Mouse (Mus musculus) urinary bladder, postnatal 4 days (tissue): ENCODE measurements around the gene Fbxo6.

Experiments used
- DNase-seq, 2 experiments: peaks; one replicate each; pipeline ENCODE4 v3.0.0; 2021 to 2022; ENCODE audit warnings: low spot score in 2 of 2

Fbxo6 gene

DNA sequence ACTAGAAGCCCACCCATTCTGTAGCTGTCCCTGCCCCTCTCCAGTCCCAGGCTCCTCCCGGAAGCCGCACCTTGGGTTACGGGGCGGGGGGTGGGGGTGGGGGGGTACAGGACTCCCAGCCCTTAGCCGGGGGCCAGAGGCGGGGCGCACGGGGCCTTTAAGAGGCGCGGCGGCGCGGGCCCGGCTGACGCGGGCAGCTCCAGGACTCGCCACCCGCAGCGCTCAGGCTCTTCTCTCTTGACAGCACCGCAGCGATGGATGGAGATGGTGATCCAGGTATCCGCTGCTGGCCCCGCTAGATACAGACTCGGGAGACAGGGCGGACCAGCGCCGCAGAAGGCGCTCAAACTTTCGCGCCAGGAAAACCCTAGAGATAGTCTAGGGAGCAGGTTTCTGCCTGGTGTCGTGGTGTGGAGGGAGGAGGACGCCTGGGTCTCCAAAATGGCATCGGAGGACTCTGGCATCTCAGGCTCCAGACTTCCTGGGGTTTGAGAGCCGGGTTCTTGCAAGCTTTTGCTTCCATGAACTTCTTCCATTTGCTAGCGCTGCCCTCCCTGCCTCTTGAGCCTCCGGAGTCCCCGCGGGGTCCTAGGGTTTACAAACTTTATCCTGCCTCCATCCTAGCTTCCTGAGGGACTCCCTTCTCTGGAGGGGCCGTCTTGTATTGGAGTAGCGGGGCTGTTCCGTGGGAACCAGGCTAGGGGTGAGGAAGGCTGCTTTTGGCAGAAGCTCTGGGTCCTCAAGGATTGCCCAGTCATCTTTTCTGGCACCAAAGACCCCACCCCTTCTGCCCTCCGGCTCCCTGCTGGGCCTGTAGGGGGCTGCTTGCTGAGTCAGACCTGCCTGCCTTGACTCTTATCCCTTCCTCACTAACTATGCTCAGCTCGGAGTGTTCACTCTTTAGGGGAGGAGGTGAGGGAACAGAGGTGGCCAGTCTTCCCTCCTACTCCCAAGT lies 8.8 kb upstream of the Fbxo6 start, which contains the start of the genes Fbxo44 and Fbxo2:
Gene Fbxo44 (minus strand): TSS at position 47 of the 955 bp plus-strand sequence.
Gene Fbxo2 (plus strand): TSS at position 186 of the 955 bp plus-strand sequence.
- DNase-seq, result no peak

DNA sequence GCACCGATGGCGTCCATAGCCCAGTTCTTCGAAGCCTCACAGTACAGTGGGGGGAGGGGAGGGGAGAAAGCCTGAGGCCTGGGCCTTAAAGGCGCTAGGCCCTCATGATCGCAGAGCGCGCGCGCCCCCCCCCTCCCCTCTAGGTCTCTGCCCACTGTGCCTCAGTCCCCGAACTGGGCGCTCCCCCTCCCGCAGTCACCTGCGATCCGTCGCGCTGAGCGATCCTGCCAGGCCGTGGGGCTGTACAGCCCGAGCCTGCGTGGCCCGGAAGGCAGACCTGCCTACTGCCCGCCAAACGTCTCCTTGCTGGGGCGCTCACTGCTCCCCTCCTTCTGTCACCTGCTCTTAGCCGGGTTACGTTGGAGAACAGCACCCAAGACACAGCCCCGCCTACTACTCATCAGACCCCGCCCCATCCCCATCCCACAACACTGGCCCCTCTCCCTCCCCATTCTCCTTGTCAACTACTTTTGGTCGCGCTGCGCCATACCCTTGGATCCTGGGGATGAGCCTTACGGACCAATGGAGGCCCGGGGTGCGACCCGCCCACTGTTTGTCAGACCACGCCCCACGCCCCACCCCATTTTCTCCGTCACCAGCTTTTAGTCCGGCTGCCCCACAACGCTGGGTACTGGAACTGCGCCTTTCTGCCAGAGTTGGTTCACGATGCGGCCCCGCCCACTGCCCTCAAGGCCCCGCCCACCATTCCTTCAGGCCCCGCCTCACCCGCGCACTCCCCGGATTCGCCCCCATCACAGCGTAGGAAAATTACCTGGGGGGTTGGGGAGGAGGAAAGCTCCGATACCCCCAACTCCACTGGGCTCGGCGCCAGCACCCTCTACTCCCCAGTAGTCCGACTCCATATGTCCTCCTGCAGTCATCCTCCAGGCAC lies 7.8 kb upstream of the Fbxo6 start:
- peak; percentile 82 to 88 for DNase-seq

DNA sequence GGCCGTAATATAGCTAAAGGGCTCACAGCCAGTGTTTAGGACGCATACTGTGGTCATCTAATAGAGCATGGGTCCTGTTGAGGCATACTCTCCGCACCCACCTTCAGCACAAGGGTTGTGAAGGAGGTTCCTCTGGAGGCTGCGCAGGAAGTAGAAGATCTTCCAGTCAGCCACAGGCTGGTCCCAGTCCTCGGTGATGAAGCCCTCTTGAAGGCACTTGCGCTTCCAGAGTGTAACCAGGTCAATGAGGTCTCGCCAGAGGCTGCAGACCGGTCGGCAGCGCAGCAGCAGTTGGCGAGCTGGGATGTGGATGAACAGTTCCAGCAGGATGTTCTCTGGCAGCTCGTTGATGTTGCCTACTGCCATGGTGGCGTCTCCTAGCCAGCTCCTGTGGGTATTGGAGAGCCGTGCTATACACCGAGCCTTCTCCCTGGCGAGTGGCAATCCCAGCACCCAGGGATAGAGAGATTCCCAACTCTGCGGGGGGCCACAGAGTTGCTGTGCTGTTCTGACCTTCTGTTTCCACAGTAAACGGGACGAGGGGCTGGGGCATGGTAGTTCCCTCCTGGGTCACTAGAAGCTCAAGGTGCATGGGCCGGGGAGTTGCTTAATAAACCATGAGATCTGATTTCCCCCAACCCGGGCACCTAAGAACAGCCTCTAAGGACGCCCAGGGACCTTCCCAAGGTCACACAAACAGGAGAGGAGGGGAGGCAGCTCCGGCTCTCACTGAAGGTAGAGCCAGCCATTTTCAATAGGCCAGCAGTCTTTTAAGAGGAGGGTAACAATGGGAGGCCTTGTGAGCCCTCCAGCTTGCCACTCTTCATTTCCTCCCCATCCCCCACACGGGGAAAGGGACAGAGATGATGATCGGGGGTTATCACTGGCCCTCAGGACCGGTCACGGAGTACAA lies 6.8 kb upstream of the Fbxo6 start:
- DNase-seq, result no peak

DNA sequence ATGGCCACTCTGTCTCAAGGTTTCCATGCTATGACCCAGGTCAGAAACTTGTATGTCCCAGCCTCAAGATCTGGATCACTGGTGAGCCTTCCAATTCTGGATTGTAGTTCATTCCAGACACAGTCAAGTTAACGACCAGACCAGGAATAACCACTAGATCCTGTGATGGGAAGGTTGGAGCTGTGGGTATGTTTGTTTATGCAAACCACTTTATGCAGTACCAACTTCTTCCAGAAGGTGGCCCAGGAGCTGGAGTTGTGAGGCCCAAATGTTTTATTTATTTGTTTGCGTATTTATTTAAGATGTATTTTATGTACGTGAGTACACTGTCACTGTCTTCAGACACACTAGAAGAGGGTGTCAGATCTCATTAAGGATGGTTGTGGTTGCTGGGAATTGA lies 3.0 kb upstream of the Fbxo6 start:
- DNase-seq, result no peak

DNA sequence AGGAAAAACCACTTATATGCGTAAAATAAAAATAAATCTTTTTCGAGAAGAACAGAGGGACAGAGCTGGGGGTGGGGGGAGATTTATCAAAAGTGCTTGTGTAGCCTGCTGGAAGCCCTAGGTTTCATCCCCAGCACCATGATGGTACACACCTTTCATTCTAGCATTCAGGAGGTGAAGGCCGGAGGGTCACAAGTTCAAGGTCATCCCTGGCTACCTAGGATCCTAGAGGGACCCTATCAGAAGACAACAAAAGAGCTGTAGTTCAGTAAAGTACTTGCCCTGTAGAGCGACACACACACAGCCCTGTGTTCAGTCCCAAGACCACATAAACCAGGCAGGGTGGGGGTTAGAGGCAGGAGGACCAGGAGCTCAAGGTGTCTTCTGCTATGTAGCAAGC lies 2.1 kb upstream of the Fbxo6 start:
- DNase-seq, result no peak

DNA sequence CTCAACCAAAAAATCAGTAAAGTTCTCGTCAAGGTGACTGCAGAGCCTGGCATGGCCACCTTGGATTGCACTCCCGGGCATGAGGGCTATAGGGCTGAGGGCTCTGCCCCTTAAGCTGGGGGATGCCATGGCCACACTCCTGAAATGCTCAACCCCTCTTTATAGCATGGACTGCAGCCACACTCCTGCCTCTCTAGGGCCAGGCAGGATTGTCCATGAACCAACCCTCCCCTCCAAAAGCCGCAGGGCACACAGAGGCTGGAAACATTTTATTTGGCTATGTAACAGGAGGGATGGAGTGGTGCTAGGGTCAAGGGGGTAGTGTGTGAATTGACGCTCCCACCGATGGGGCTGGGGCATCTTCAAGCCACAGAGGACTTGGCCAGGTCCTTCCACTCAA lies 607 bp upstream of the Fbxo6 start:
- DNase-seq, result no peak

DNA sequence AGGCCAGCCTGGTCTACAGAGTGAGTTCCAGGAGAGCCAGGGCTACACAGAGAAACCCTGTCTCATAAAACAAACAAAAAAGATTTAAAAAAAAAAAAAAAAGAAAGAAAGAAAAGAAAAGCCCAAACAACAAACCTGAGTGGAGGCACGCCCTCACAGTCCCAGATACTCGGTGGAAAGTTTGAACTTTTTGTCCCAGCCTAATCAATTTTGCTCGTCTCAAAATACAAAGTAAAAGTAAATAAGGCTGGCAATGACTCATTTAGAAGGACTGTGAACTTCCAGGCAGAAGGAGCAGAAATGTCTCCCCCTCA lies 1.0 kb downstream of the Fbxo6 start:
- DNase-seq, result no peak

DNA sequence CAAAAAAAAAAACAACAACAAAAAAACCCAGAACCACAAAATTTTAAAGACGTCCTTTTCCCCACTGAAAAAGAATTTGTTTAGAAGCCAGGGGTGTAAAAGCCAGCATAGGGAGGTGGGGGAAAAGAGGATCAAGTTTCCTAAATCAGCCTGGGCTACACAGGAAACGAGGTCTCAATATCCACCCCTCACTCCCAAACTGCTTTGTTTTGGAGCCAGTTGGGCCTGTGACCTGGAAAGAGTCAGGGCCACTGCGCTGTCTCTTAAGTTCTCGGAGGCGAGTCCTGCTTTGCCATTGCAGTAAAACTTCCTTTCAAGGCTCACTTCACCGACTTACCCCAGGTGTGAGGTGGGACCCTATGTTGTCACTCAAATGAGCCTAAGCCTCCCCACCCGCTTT lies 1.7 kb downstream of the Fbxo6 start:
- no peak for DNase-seq

DNA sequence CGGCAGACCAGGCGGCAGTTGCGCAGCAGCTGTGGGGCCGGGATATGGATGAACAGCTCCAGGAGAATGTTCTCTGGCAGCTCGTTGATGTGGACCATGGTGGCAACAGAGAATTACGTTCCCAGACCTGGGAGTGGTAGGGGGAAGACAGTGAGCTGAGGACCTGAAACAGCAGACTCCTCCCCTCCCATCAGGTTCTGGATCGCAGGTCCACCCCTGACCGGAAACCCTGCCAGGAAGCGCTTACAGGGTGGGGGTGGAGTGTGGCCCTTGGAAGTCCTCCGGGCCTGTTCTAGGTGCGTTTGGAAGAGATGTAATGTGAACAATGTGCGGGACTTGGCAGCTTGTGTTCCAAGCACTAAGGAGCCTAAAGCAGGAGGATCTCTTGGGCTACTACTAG lies 2.4 kb downstream of the Fbxo6 start:
- DNase-seq, result no peak

DNA sequence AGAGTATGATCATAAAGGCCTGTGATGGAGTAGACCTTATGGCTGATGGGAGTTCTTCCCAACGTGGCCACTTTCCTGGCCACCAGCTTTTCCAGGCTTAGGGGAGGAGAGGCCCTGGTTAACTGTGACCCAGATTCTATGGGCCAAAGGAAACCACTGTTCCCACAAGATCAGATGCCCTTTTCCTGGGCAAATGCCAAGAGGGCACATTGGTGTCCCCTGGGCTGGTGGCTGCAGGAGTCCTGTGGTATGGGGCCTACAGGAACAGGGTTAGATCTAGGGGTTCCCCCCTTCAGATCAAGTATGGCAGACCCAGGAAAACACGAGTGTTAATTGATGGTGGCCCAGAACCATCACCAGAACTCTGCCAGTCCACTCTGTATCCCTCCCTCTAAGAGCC lies 4.2 kb downstream of the Fbxo6 start:
- DNase-seq, result no peak

DNA sequence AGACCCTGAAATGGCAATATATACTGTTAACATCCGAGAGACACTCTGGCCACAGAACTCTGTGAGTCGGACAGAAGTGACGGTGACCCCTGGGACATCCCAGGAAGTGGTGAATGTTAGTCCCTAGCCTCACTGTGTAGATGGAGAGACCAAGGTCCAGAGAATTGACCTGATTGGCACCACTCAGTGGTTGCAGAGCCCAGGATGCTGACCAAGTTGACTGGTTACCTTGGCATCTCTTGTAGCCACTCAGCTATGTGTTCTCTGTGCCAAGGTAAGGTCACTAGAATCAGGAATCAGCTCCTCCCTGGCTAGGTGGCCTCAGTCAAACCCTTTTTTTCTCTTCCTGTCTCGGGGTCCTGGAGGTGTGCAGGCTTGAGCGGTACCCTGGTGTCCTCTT lies 8.2 kb downstream of the Fbxo6 start:
- DNase-seq, result no peak

DNA sequence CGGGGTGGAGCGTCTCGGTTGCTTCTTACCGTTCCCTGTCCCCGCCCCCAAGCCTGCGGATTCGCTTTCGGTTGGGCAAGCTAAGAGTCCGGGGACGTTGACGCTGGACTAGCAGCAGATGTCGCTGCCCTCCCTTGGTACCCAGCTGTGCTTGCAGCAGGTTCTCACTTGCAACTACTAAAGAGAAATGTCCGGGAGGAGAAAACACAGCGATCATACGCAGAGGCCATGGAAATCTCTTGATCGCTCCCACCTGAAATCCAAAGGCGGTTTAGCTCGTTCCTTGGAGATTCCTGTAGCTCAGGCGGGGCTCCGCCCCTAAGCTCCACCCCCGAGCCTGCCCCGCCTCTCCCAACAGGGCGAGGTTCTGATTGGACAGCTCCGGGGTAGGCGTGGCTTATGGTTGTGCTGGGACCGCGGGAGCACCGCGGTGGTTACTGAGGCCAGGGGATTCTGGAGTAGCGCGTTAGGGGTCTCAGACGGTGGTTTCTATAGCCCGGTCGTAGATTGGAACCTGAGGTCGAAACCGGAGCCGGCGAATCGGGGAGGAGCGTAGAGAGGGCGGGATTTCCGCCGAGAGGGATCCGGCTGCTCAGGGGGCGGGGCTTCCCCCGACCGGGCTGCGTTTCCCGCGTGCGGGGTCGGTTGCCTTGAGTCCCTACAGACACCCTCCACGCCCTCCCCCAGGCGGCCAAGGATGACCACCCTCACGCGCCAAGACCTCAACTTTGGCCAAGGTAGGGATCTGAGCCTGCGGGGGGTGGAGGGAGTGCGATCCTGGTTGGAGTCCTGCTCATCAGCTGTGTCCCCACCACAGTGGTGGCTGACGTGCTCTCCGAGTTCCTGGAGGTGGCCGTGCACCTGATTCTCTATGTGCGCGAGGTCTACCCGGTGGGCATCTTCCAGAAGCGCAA lies 11.6 kb downstream of the Fbxo6 start:
- DNase-seq, result peak; percentile 85 to 90

DNA sequence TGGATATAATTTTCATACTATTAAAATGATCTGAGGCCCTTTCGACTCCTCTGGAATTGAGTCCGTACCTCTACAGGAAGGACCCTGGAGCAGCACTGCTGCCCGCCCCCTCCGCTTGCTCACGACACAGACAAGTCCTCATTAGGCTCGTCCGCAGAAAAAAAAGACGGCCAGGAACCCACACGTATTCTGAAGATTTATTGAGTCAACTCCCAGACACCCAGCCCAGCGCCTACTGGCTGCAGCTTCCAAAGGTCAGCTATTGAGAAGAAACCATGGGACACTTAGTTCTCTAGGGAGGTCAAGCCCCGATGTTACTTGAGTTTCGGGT lies 12.2 kb downstream of the Fbxo6 start:
- no peak for DNase-seq

DNA sequence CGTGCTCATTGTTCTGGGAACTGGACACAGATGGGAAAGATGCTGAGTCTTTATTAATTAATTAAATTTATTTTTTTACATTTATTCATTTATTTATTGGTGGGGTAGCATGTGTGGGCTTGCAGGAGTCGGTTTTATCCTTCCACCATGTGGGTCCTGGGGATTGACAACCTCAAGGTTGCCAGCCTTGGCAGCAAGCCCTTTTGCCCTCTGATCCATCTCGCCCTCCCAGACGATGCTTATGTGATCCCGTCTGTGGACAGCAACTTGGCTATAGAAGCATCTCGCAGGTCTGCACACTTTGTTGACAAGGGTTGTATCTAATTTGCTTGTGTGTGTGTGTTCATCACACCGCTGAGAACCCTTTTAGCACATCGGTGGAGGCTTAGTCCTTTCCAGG lies 14.4 kb downstream of the Fbxo6 start:
- no peak for DNase-seq

DNA sequence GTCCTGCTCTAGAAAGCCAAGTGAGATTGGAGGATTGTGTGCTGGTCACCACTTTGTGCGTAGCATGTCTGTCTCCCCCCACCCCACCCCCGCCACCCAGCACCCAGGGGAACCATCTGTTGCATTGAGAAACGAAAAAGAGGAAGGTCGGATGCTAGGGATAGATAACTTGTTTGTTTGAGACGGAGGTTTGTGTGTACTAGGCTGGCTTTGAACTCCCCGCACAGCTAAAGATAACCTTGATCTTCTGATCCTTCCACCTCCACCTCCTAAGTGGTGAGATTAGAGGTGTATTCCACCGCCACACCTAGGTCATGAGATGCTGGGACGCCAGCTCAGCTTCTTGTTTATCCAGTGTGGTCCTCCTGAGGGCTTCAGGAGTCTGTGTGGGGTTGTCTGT lies 17.0 kb downstream of the Fbxo6 start:
- DNase-seq, result no peak

DNA sequence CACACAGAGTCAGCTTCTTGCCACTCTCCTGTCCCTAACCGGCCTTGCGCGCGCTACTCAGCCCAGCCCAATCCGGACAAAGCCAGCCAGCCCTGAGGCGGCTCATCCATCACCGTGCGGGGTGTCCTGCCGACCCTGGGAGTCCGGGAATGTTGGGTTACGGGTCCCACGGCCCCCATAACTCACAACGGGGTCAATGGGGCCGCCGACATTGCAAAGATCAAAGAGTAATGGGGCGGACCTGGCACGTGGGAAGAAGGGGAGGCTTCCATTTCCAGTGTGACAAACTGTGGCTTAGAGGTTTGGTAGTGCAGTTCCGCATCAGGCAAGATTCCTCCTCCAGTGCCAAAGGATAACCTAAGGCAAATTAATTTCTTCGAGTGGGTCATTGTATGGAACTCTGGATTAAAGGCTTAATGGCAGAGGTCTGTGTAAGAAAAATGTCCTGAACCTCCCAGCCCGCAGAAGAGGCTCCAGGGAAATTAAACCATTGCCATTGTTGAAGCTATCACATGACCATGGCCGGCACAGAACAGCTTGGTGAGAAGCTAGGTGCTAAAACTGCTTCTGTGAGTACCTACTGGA lies 20.4 kb downstream of the Fbxo6 start:
- DNase-seq, result no peak

DNA sequence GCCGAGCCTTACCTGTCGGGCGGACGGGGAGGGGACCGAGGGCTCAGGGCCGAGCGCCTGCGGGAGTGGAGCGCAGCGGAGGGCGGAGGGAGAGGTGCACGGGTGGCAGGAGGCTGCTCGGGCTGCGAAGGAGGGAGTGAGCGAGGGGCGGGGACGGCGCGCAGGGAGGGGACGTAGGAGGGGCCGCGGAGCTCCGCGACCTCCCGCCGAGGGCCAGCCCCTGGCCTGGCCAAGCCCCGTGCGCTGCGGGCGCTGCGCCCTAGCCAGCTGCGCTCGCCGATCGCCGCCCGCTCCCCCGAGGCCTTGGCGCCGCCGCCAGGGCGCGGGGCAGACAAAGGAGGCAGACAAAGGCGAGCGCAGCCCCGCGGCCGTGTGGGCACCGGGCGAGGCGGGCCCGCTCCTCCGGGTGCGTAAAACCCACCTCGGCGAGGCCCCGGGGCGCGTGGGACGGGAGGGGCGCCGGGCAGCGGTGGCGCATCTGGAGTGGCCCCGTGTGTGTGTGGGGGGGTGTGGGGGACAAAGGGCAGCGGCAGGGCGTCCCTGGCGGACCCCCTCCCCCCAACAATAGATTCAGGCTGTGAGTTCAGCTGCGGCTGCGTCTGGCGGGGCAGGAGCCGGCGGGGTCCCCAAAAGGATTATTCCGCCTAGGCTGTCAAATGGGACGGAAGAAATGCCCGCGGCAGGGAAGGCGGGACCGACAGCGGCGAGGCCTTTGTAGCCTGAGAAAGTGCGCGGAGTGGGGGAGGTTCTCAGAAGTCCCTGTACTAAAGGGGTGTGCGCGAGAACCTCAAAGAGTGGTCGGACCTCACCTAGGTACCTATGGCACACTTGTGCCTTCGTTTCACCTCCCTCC lies 21.2 kb downstream of the Fbxo6 start, which contains the start of gene Draxin:
Gene Draxin (minus strand): TSS at position 138 of the 853 bp plus-strand sequence.
- no peak for DNase-seq

DNA sequence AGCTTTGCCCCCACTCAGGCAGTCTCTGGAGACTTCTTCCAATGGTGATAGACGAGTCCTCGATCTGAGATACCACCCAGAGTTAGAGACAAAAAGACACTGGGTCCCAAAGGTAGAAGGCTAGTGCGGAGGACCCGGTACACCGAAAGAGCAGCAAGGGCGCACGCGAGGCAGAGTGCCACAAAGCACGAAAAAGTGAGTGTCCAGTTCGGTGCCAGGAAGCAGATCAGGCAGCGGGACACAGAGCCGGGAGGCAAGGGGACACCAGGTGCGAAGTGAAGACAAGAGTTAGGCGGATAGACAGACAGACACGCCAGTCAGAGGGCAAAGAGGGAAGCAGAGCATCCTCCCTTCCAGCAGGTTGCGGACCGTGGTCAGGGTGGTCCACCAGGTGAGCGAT lies 21.8 kb downstream of the Fbxo6 start, which contains the start of gene Mad2l2:
Gene Mad2l2 (plus strand): TSS at position 252 of the 400 bp plus-strand sequence.
- no peak for DNase-seq

DNA sequence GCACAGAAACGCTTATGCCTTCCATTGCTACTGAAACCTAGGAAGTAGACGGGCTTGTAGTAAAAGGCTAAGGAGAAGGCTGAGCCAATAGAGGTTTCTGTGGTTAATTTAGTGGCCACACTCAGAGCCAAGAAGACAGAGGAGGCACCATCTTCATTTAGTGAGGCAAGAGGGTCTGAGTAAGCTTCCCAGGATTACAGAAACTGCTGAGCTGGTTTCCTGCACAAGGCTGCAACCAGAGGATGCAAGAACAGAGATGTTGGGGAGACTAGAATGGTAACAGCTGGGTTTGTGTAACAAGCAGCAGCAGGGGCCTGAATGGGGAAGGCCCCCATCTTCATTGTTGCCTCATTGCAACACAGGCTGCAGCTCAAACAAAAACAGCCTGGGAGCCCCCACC lies 23.3 kb downstream of the Fbxo6 start:
- DNase-seq, result no peak
